Mouse (Mus musculus): Measurements from ENCODE around the gene Cst8. TPM values are rescaled to one million over a fixed set of nuclear protein-coding genes. Genes with fewer than 3 reads are reported as not detected.
"Not testable (repeated sequence)": the region's sequence is repeated elsewhere in the genome, so short reads cannot be mapped to it uniquely, and the experiment has no call there.

Gene Cst8
- not detected in 2 replicates for polyA plus RNA-seq (2015; fragmentation: Nextera tagmentation; extraction: Ambion mirVana)

- 76% methylated on average over 1 of the region's 1 CpGs for WGBS
Measured at GRCm38 (mm10) chr2:148798485-148798884, at the start of gene Cst8. Gene Cst8 (plus strand): TSS chr2:148798785.

GRCm38 (mm10) chr2:148750058-148750457, 48.5 kb upstream of the Cst8 start, which contains the start of gene Cstl1:
Gene Cstl1 (plus strand): TSS chr2:148750358.
- Histone ChIP-seq H3K36me3 (no peaks in the 10 kb centered on the region), H3K4me2 (no peak within 1 kb of the TSS), H3K4me1 (peaks cover 3% of the 10 kb centered on the region), H3K27ac (no peak within 1 kb of the TSS), H3K27me3 (no peaks in the 10 kb centered on the region), H3K9me3 (no peaks in the 10 kb centered on the region), H3K9ac (no peak within 1 kb of the TSS), H3K4me3 (no peak within 1 kb of the TSS)
- WGBS = 73% methylated on average over 1 of the region's 1 CpGs
- ATAC-seq (ENCODE audit: borderline replicate concordance, extremely low read depth, low FRiP score, low TSS enrichment) = no peak

More at GRCm38 (mm10) chr2:148798485-148798884, at the start of gene Cst8:
- Histone ChIP-seq H3K4me2 (no peak within 1 kb of the TSS), H3K9me3 (no peaks in the 10 kb centered on the region), H3K4me1 (no peaks in the 10 kb centered on the region), H3K27me3 (no peaks in the 10 kb centered on the region), H3K9ac (no peak within 1 kb of the TSS), H3K4me3 (no peak within 1 kb of the TSS), H3K27ac (no peak within 1 kb of the TSS), H3K36me3 (no peaks in the 10 kb centered on the region)
- ATAC-seq (ENCODE audit: borderline replicate concordance, extremely low read depth, low FRiP score, low TSS enrichment) = no peak

GRCm38 (mm10) chr2:148751893-148752813, 46.4 kb upstream of the Cst8 start:
- Histone ChIP-seq H3K4me2 (peak overlapping the region; percentile 64), H3K27me3 (no peaks in the 10 kb centered on the region), H3K4me3 (peak overlapping the region; percentile 26; the same call in 1 of the 2 replicates), H3K9ac (no peak overlapping the region), H3K27ac (no peak overlapping the region), H3K36me3 (no peaks in the 10 kb centered on the region), H3K9me3 (no peaks in the 10 kb centered on the region), H3K4me1 (peaks cover 3% of the 10 kb centered on the region)
- ATAC-seq (ENCODE audit: borderline replicate concordance, extremely low read depth, low FRiP score, low TSS enrichment) = peak; percentile 75; the same call in 1 of the 2 replicates
- 14% methylated on average over 15 of the region's 15 CpGs for WGBS

GRCm38 (mm10) chr2:148754310-148754846, 44.2 kb upstream of the Cst8 start:
- H3K4me1 ChIP-seq = peaks cover 3% of the 10 kb centered on the region
- ATAC-seq (ENCODE audit: borderline replicate concordance, extremely low read depth, low FRiP score, low TSS enrichment) = no peak
- H3K27ac ChIP-seq = no peak overlapping the region
- no peak overlapping the region for H3K4me3 ChIP-seq
- H3K9ac ChIP-seq = no peak overlapping the region
- 55% methylated on average over 1 of the region's 1 CpGs for WGBS
- no peak overlapping the region for H3K4me2 ChIP-seq
- no peaks in the 10 kb centered on the region for H3K36me3 ChIP-seq
- H3K9me3 ChIP-seq = no peaks in the 10 kb centered on the region
- H3K27me3 ChIP-seq = no peaks in the 10 kb centered on the region

GRCm38 (mm10) chr2:148763648-148764388, 34.8 kb upstream of the Cst8 start:
- 96% methylated on average over 1 of the region's 1 CpGs for WGBS
- Histone ChIP-seq H3K9ac (no peak overlapping the region), H3K4me1 (no peaks in the 10 kb centered on the region), H3K9me3 (no peaks in the 10 kb centered on the region), H3K36me3 (no peaks in the 10 kb centered on the region), H3K4me2 (no peak overlapping the region), H3K4me3 (no peak overlapping the region), H3K27ac (no peak overlapping the region), H3K27me3 (no peaks in the 10 kb centered on the region)
- no peak for ATAC-seq (ENCODE audit: borderline replicate concordance, extremely low read depth, low FRiP score, low TSS enrichment)

- not testable (repeated sequence) for H3K4me3 ChIP-seq; H3K4me1 ChIP-seq; H3K27ac ChIP-seq; H3K36me3 ChIP-seq; ATAC-seq (ENCODE audit: borderline replicate concordance, extremely low read depth, low FRiP score, low TSS enrichment); H3K4me2 ChIP-seq; H3K9me3 ChIP-seq; H3K27me3 ChIP-seq; H3K9ac ChIP-seq
- 78% methylated on average over 4 of the region's 4 CpGs for WGBS
Measured at GRCm38 (mm10) chr2:148771397-148771796, 27.2 kb upstream of the Cst8 start, which contains the start of gene Cst11. Gene Cst11 (minus strand): TSS chr2:148771497.

- 6% methylated on average over 1 of the region's 1 CpGs for WGBS
- ATAC-seq (ENCODE audit: borderline replicate concordance, extremely low read depth, low FRiP score, low TSS enrichment) = no peak
Measured at GRCm38 (mm10) chr2:148781709-148782108, 16.9 kb upstream of the Cst8 start, which contains the start of gene 8030411F24Rik. Gene 8030411F24Rik (plus strand): TSS chr2:148782009.

GRCm38 (mm10) chr2:148789142-148789541, 9.4 kb upstream of the Cst8 start, which contains the start of gene Cst12:
Gene Cst12 (plus strand): TSS chr2:148789361.
- WGBS = 86% methylated on average over 6 of the region's 6 CpGs
- ATAC-seq (ENCODE audit: borderline replicate concordance, extremely low read depth, low FRiP score, low TSS enrichment) = no peak
- Histone ChIP-seq H3K9ac (no peak within 1 kb of the TSS), H3K4me2 (no peak within 1 kb of the TSS), H3K9me3 (no peaks in the 10 kb centered on the region), H3K36me3 (no peaks in the 10 kb centered on the region), H3K27ac (no peak within 1 kb of the TSS), H3K4me3 (no peak within 1 kb of the TSS), H3K4me1 (no peaks in the 10 kb centered on the region), H3K27me3 (no peaks in the 10 kb centered on the region)

More at GRCm38 (mm10) chr2:148781709-148782108, 16.9 kb upstream of the Cst8 start, which contains the start of gene 8030411F24Rik:
- Histone ChIP-seq H3K27me3 (no peaks in the 10 kb centered on the region), H3K9ac (no peak within 1 kb of the TSS), H3K4me3 (no peak within 1 kb of the TSS), H3K4me2 (no peak within 1 kb of the TSS), H3K36me3 (no peaks in the 10 kb centered on the region), H3K27ac (no peak within 1 kb of the TSS), H3K4me1 (no peaks in the 10 kb centered on the region), H3K9me3 (no peaks in the 10 kb centered on the region)

GRCm38 (mm10) chr2:148801491-148801921, 2.9 kb downstream of the Cst8 start:
- Histone ChIP-seq H3K4me3 (no peak overlapping the region), H3K27ac (no peak overlapping the region), H3K4me2 (no peak overlapping the region), H3K4me1 (no peaks in the 10 kb centered on the region), H3K9me3 (no peaks in the 10 kb centered on the region), H3K36me3 (no peaks in the 10 kb centered on the region), H3K9ac (no peak overlapping the region), H3K27me3 (no peaks in the 10 kb centered on the region)
- WGBS = 46% methylated on average over 3 of the region's 3 CpGs
- ATAC-seq (ENCODE audit: borderline replicate concordance, extremely low read depth, low FRiP score, low TSS enrichment) = no peak; the same call in 1 of the 2 replicates

GRCm38 (mm10) chr2:148806696-148807095, 8.1 kb downstream of the Cst8 start:
- no peak for ATAC-seq (ENCODE audit: borderline replicate concordance, extremely low read depth, low FRiP score, low TSS enrichment)
- Histone ChIP-seq H3K36me3 (no peaks in the 10 kb centered on the region), H3K9ac (no peak overlapping the region), H3K4me1 (no peaks in the 10 kb centered on the region), H3K4me2 (no peak overlapping the region), H3K9me3 (no peaks in the 10 kb centered on the region), H3K4me3 (no peak overlapping the region), H3K27me3 (no peaks in the 10 kb centered on the region), H3K27ac (no peak overlapping the region)
- WGBS = 63% methylated on average over 6 of the region's 6 CpGs

- Histone ChIP-seq H3K4me2 (no peak within 1 kb of the TSS), H3K4me3 (no peak within 1 kb of the TSS), H3K36me3 (no peaks in the 10 kb centered on the region), H3K9ac (no peak within 1 kb of the TSS), H3K9me3 (no peaks in the 10 kb centered on the region), H3K27ac (no peak within 1 kb of the TSS), H3K27me3 (no peaks in the 10 kb centered on the region), H3K4me1 (no peaks in the 10 kb centered on the region)
- ATAC-seq (ENCODE audit: borderline replicate concordance, extremely low read depth, low FRiP score, low TSS enrichment) = no peak
Measured at GRCm38 (mm10) chr2:148819909-148820308, 21.3 kb downstream of the Cst8 start, which contains the start of gene Cst13. Gene Cst13 (plus strand): TSS chr2:148820081.
